Mouse (Mus musculus) intestine, postnatal 0 days (tissue): ENCODE measurements at regions not wholly inside any gene's neighbourhood (a gene's known extent, or its start where the extent isn't known, plus 50 kb on each side); places are given as distances from the start of the nearest gene placed in this dataset.

Source experiments
- ATAC-seq: fragments of 200-750 bp; cut with Nextera tagmentation; 2 replicates; pipeline ENCODE4 v1.8.0; 2017; ENCODE audit warnings: mild to moderate bottlenecking, moderate TSS enrichment, moderate library complexity
- H3K27ac ChIP-seq: fragments of 300-500 bp; sonication (generic); 2 replicates; pipeline ENCODE4 v1.5.1; 2014; ENCODE audit warnings: mild to moderate bottlenecking, low read depth, low read length, moderate library complexity
- H3K27me3 ChIP-seq: fragments of 300-500 bp; sonication (generic); replicated peaks from 2 replicates; pipeline ENCODE4 v1.6.1; 2014; ENCODE audit warnings: low read length, mixed read lengths; ENCODE audit not compliant: control insufficient read depth, insufficient read depth
- H3K36me3 ChIP-seq: fragments of 300-500 bp; sonication (generic); 2 replicates; pipeline ENCODE4 v1.6.1; 2014; ENCODE audit warnings: mild to moderate bottlenecking, moderate library complexity; ENCODE audit not compliant: control insufficient read depth, insufficient read depth
- H3K4me1 ChIP-seq: fragments of 300-500 bp; sonication (generic); replicated peaks from 2 replicates; pipeline ENCODE4 v1.6.1; 2014; ENCODE audit warnings: antibody characterized with exemption, low read length, mixed read lengths; ENCODE audit not compliant: control insufficient read depth, insufficient read depth
- H3K4me2 ChIP-seq: fragments of 300-500 bp; sonication (generic); replicated peaks from 2 replicates; pipeline ENCODE4 v1.6.1; 2014; ENCODE audit warnings: low read depth, mild to moderate bottlenecking, moderate library complexity
- H3K4me3 ChIP-seq: fragments of 300-500 bp; sonication (generic); 2 replicates; pipeline ENCODE4 v1.5.1; 2014; ENCODE audit warnings: low read depth, low read length
- H3K9ac ChIP-seq: fragments of 300-500 bp; sonication (generic); 2 replicates; pipeline ENCODE4 v1.6.1; 2014; ENCODE audit warnings: mild to moderate bottlenecking, low read depth, low read length
- H3K9me3 ChIP-seq: fragments of 300-500 bp; sonication (generic); 2 replicates; pipeline ENCODE4 v1.6.1; 2016; ENCODE audit warnings: mixed run types; ENCODE audit not compliant: control insufficient read depth
- CTCF ChIP-seq: sonication (generic); IDR thresholded peaks from 2 replicates; pipeline ENCODE4 v1.5.1; 2016; ENCODE audit warnings: low read depth, mild to moderate bottlenecking, control low read depth, antibody characterized with exemption, moderate library complexity
- WGBS: fragments of 180-500 bp; shearing (Covaris S2); extraction: QIAGEN DNeasy Blood & Tissue Kit; methylation state at CpG from one replicate; pipeline ENCODE4 v1.1.7; 2014; 5-methylcytosine and 5-hydroxymethylcytosine counted together

DNA sequence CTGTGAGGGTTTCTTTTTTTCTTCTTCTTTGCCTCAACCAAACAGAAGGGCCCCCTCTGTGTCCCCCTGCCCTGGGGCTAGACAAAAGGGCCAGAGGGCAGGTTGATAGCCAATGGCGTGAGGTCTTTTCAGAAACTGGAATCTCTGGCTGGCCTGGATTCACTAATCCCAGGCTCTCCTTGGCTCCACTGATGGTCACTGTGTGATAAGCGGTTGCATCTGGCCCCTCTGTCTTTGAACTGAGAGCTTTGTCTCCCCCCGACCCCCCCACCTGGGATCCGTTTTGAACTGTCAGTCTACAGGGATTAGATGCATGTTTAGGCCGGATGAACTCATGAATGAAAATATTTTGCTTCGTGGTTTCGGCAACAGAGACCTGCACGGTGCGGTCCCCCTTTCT is 112.6 kb upstream of the Pitx1 start:
- H3K4me2 ChIP-seq, result no peak overlapping the region
- TF ChIP-seq CTCF, result no peak
- H3K27ac ChIP-seq, result no peak overlapping the region
- no peak for ATAC-seq
- H3K9ac ChIP-seq, result no peak overlapping the region
- H3K4me3 ChIP-seq, result no peak overlapping the region
- H3K4me1 ChIP-seq, result no peaks in the 10 kb centered on the region
- H3K27me3 ChIP-seq, result no peaks in the 10 kb centered on the region
- H3K36me3 ChIP-seq, result no peaks in the 10 kb centered on the region
- WGBS, result 82% methylated on average over 9 of the region's 9 CpGs
- no peaks in the 10 kb centered on the region for H3K9me3 ChIP-seq

DNA sequence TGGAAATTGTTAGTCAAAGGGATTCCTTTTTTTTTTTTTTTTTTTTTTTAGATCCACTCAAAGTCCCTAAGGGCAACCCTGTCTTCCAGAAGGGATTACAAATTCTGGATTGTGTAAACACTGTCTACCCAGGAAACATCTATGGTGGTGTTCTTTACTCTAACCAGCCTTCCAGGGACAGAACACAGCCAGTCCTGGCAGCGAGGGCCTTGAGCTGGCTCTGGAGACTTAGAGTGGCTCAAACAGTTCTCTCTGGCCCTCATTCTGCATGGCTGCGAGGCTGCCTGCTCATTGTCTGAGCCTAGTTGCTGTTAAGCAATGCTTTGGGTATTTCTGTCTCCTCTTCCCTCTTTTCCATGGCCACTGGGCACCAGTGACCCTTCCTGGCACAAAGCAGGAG is 112.2 kb upstream of the Pitx1 start:
- H3K27ac ChIP-seq, result no peak overlapping the region
- H3K9ac ChIP-seq, result no peak overlapping the region
- H3K4me1 ChIP-seq, result no peaks in the 10 kb centered on the region
- H3K4me3 ChIP-seq, result no peak overlapping the region
- H3K9me3 ChIP-seq, result no peaks in the 10 kb centered on the region
- no peak overlapping the region for H3K4me2 ChIP-seq
- H3K27me3 ChIP-seq, result no peaks in the 10 kb centered on the region
- no peak for TF ChIP-seq CTCF
- 69% methylated on average over 2 of the region's 2 CpGs for WGBS
- H3K36me3 ChIP-seq, result no peaks in the 10 kb centered on the region
- no peak for ATAC-seq

DNA sequence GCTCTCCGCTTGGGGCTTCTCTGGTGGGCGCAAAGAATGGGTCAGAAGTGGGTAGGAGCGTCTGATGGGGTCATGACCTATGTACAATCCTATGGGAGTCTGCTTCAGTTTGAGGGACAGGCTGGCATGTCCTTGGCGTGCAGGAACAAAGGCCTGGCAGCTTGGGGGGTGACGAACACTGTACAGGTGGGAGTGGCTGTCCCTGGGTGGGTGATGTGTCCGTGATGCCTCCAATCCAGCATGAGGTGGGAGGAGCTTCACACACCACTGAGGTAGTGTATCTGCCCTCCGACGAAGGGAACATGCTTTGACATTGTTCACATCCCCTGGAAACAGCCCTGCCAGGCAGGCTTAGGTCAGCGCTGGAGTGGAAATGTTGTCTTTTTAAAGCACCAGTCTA is 101.4 kb upstream of the Pitx1 start:
- ATAC-seq, result no peak
- WGBS, result 91% methylated on average over 9 of the region's 9 CpGs
- no peak overlapping the region for H3K4me3 ChIP-seq
- H3K9ac ChIP-seq, result no peak overlapping the region
- H3K27ac ChIP-seq, result no peak overlapping the region
- H3K36me3 ChIP-seq, result no peaks in the 10 kb centered on the region
- H3K27me3 ChIP-seq, result no peaks in the 10 kb centered on the region
- H3K4me2 ChIP-seq, result no peak overlapping the region
- H3K9me3 ChIP-seq, result peaks cover 3% of the 10 kb centered on the region; the same call in 1 of the 2 replicates
- TF ChIP-seq CTCF, result no peak
- H3K4me1 ChIP-seq, result no peaks in the 10 kb centered on the region

DNA sequence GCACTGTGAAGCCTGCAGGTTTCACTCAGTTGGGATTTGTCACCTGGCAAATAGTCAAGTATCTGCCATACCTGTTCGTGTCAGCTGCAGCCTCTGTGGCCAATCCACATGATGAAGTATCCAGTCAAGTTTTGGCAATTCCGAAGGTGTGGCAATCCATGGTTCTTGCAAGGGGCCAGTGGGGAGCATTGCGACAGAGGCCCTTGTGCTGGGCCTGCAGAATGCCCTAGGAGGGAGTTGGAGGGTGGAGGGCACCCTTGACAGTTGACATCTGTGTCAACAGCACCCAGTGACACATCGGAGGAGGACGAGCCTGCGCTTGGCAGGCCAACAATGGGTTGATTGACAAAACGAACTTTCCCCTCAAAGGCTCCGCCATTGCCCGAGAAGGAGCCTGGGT is 101.0 kb upstream of the Pitx1 start:
- H3K9me3 ChIP-seq, result peaks cover 3% of the 10 kb centered on the region; the same call in 1 of the 2 replicates
- H3K27me3 ChIP-seq, result no peaks in the 10 kb centered on the region
- no peak for TF ChIP-seq CTCF
- ATAC-seq, result no peak
- H3K4me2 ChIP-seq, result no peak overlapping the region
- 83% methylated on average over 9 of the region's 9 CpGs for WGBS
- no peak overlapping the region for H3K9ac ChIP-seq
- H3K27ac ChIP-seq, result no peak overlapping the region
- no peak overlapping the region for H3K4me3 ChIP-seq
- no peaks in the 10 kb centered on the region for H3K36me3 ChIP-seq
- no peaks in the 10 kb centered on the region for H3K4me1 ChIP-seq

DNA sequence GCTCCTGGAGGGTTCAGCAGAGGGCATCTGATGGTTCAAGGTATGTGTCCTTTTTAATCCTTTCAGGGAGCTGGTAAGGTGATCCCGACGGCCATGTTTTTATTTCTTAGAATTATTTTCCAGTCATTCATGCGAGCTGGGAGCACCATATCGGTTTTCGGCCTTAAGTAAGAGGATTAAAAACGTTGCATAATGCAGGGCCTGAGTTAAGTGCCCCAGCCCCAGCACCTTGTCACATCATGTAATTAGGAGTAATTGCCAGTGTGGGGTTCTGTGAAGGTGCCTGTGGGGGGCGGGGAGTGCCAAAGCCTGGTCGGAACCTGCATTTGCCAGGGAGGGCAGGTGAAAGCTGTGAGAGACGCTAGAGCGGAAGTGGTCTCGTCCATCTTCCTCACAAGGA is 94.6 kb upstream of the Pitx1 start:
- H3K36me3 ChIP-seq, result no peaks in the 10 kb centered on the region
- H3K9ac ChIP-seq, result no peak overlapping the region
- WGBS, result 88% methylated on average over 11 of the region's 11 CpGs
- no peak for ATAC-seq
- TF ChIP-seq CTCF, result no peak
- no peaks in the 10 kb centered on the region for H3K27me3 ChIP-seq
- H3K4me3 ChIP-seq, result no peak overlapping the region
- no peak overlapping the region for H3K4me2 ChIP-seq
- H3K27ac ChIP-seq, result no peak overlapping the region
- H3K4me1 ChIP-seq, result no peaks in the 10 kb centered on the region
- no peaks in the 10 kb centered on the region for H3K9me3 ChIP-seq

GRCm38 (mm10) chr13:55929814-55930213 is 93.8 kb upstream of the Pitx1 start:
- no peak overlapping the region for H3K9ac ChIP-seq
- no peaks in the 10 kb centered on the region for H3K9me3 ChIP-seq
- no peak for ATAC-seq
- no peak overlapping the region for H3K4me3 ChIP-seq
- no peak overlapping the region for H3K27ac ChIP-seq
- H3K4me1 ChIP-seq, result no peaks in the 10 kb centered on the region
- TF ChIP-seq CTCF, result no peak
- 77% methylated on average over 6 of the region's 6 CpGs for WGBS
- H3K4me2 ChIP-seq, result no peak overlapping the region
- H3K36me3 ChIP-seq, result no peaks in the 10 kb centered on the region
- H3K27me3 ChIP-seq, result no peaks in the 10 kb centered on the region

DNA sequence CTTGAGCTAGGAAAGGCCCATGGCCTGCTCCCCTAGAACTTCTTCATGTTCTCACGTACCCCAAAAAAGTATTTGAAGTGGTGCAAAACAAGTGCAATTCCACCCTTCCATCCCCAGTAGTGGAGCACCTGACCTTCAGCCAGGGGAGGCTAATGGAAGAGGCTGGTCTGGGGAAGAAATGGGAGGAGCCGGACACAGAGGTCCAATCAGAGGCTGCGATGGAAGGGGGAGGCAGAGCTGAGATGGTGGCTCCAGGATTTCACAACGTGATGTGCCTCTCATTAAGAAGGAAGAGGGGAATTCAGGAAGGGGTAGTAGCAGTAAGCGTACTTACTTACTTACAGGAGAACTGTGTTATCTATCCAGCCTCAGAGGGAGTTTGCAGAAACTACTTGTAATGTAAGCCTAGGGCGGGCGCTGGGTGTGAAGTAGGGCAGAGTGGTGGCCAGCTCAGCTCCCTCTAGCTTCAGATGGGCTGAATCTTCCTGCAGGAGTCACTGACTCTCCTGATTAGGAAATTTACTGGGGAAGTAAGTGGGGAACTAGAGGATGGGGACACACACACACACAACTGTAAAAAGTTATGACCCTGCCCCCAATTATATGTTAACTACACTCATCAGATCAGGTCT is 87.6 kb upstream of the Pitx1 start:
- Histone ChIP-seq H3K4me2 (peak overlapping the region; percentile 54), H3K36me3 (no peaks in the 10 kb centered on the region), H3K4me3 (peak overlapping the region; percentile 1; the same call in 1 of the 2 replicates), H3K27me3 (0 out of 2 replicates have a peak, but pooled peaks cover 4% of the 10 kb centered on the region), H3K27ac (no peak overlapping the region), H3K4me1 (no peaks in the 10 kb centered on the region), H3K9ac (no peak overlapping the region), H3K9me3 (no peaks in the 10 kb centered on the region)
- peak; percentile 77 for ATAC-seq
- TF ChIP-seq CTCF, result peak; percentile 41; the same call in 1 of the 2 replicates
- WGBS, result 9% methylated on average over 7 of the region's 7 CpGs
